Mouse (Mus musculus): ENCODE results near the gene Plekhn1. TPM values are rescaled to one million over a fixed set of nuclear protein-coding genes. Genes with fewer than 3 reads are reported as not detected.

Plekhn1 gene
- polyA plus RNA-seq, 1 experiment from 2014 or later = 29.0 TPM

DNA sequence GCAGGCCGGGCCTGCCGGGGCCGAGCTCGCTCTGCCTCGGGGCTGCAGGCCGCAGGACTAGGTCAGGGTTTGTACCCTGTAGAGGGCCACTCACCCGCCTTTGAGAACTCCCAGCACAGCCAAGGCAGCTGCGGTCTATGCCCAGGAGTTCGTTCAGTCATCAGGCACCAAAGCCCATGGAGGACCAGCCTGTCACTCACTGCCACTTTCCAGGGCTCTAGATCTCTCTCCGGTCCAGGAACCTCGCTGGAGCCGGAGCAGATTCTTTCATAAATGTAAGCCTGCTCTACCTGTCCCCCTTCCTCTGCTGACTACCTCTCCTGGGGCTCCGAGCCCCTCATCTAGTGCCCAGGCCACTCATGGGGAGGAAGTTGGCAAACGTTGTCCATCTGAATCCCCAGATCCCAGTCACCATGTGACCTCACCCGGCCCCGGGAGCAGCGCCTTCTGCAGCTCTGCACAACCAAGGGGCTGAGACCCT is 596 bp downstream of the Plekhn1 start:
- H3K36me3 ChIP-seq = peaks cover 53% of the 10 kb centered on the region
- H3K4me2 ChIP-seq (replicated peaks) = peak overlapping the region; percentile 92
- H3K27me3 ChIP-seq (replicated peaks) = no peaks in the 10 kb centered on the region
- 3% methylated on average over 17 of the region's 17 CpGs for WGBS
- no peaks in the 10 kb centered on the region for H3K9me3 ChIP-seq
- H3K9ac ChIP-seq = peak overlapping the region; percentile 78
- no peak overlapping the region; the same call in 1 of the 2 replicates for H3K27ac ChIP-seq
- ATAC-seq (ENCODE audit: low FRiP score, low read depth) = 0 out of 2 replicates have a peak, but pooled peaks have one; percentile 19
- peak overlapping the region; percentile 76 for H3K4me3 ChIP-seq
- peaks cover 15% of the 10 kb centered on the region for H3K4me1 ChIP-seq

DNA sequence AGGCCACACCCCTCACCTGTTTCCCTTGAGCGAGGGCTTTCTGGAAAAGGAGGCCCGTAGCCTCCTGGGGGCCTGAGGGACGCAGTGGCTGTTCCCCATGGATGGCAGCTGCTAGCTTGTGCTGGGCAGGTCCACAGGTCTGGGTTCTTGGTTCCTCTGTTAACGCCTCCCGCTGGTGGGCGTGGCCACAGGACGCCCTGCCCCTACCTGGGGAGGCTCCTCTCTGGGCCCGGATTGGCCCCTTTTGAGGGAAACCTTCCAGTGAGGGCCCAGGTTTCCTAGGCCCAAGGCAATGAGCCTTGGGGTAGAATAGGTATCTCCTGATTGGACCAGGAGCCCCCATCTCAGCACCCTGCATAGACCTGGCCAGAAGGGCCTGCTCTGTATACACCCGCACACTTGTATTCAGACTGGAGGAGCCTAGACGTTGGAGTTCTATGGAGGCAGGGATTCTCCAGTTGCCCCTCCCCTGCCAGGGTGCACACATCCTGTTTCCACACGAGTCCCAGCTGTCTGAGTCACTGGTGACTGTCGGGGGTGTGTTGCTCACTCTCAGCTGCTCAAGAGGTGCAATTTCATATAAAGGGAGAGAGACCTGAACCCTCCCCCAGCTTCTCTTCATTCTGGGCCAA is 6.1 kb downstream of the Plekhn1 start:
- no peak overlapping the region for H3K4me3 ChIP-seq
- H3K36me3 ChIP-seq = peaks cover 46% of the 10 kb centered on the region
- H3K27ac ChIP-seq = no peak overlapping the region
- ATAC-seq (ENCODE audit: low FRiP score, low read depth) = no peak
- no peaks in the 10 kb centered on the region for H3K9me3 ChIP-seq
- no peak overlapping the region for H3K4me2 ChIP-seq (replicated peaks)
- no peak overlapping the region for H3K9ac ChIP-seq
- WGBS = 26% methylated on average over 12 of the region's 12 CpGs
- no peaks in the 10 kb centered on the region for H3K27me3 ChIP-seq (replicated peaks)
- H3K4me1 ChIP-seq = peaks cover 4% of the 10 kb centered on the region

- peaks cover 49% of the 10 kb centered on the region for H3K36me3 ChIP-seq
- H3K9ac ChIP-seq = no peak overlapping the region
- H3K27ac ChIP-seq = no peak overlapping the region
- no peaks in the 10 kb centered on the region for H3K27me3 ChIP-seq (replicated peaks)
- no peak for ATAC-seq (ENCODE audit: low FRiP score, low read depth)
- WGBS = 40% methylated on average over 18 of the region's 18 CpGs
- H3K9me3 ChIP-seq = no peaks in the 10 kb centered on the region
- H3K4me2 ChIP-seq (replicated peaks) = no peak overlapping the region
- H3K4me3 ChIP-seq = no peak overlapping the region
- H3K4me1 ChIP-seq = no peaks in the 10 kb centered on the region
These were observed 6.8 kb downstream of the Plekhn1 start for GRCm38 (mm10) chr4:156227752-156228392.

GRCm38 (mm10) chr4:156224276-156224675 is 10.4 kb downstream of the Plekhn1 start:
- Histone ChIP-seq H3K9ac (no peak overlapping the region), H3K9me3 (no peaks in the 10 kb centered on the region), H3K36me3 (peaks cover 23% of the 10 kb centered on the region), H3K27me3 (replicated peaks) (no peaks in the 10 kb centered on the region), H3K4me3 (no peak overlapping the region), H3K4me1 (no peaks in the 10 kb centered on the region), H3K27ac (no peak overlapping the region), H3K4me2 (replicated peaks) (no peak overlapping the region)
- WGBS = 93% methylated on average over 2 of the region's 2 CpGs
- ATAC-seq (ENCODE audit: low FRiP score, low read depth) = no peak

DNA sequence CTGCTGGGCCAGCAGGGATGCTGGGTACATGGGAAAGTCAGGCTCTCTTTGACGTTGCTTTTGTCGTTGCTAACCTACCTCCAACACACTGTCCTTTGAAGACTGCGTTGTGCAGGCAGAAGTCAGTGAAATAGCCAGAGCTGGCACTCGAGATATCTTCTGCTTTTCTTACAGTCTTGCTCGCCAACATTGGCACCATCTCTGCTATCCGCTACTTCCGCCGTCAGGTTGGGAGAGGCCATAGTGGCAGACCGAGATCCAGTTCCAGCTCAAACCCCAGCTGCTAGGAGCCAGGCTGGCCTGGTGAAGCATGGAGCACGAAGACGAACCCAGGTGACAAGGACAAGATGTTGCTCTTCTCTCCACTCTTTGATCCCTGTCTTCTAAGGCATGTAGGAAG is 14.7 kb downstream of the Plekhn1 start:
- no peaks in the 10 kb centered on the region for H3K9me3 ChIP-seq
- H3K27me3 ChIP-seq (replicated peaks) = no peaks in the 10 kb centered on the region
- no peak overlapping the region for H3K4me3 ChIP-seq
- H3K4me2 ChIP-seq (replicated peaks) = no peak overlapping the region
- peaks cover 13% of the 10 kb centered on the region for H3K36me3 ChIP-seq
- no peak overlapping the region for H3K27ac ChIP-seq
- no peak for ATAC-seq (ENCODE audit: low FRiP score, low read depth)
- H3K4me1 ChIP-seq = no peaks in the 10 kb centered on the region
- H3K9ac ChIP-seq = no peak overlapping the region
- 94% methylated on average over 11 of the region's 11 CpGs for WGBS

DNA sequence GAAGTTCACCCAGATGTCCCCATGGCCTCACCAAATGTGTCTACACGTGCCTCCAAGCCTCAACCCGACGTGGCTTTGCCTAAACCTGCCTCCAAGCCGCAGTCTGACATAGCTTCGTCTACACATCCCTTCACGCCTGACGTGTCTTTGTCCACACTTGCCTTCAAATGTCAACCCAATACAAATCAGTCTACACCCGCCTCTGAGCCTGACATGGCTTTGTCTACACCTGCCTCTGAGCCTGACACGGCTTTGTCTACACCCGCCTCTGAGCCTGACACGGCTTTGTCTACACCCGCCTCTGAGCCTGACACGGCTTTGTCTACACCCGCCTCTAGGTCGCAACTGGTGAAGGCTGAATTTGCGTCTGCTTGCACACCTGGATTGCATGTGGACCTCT is 16.8 kb downstream of the Plekhn1 start:
- WGBS = 81% methylated on average over 16 of the region's 16 CpGs

GRCm38 (mm10) chr4:156217022-156217669 is 17.5 kb downstream of the Plekhn1 start:
- 83% methylated on average over 16 of the region's 16 CpGs for WGBS
- no peaks in the 10 kb centered on the region for H3K4me1 ChIP-seq
- H3K27me3 ChIP-seq (replicated peaks) = no peaks in the 10 kb centered on the region
- ATAC-seq (ENCODE audit: low FRiP score, low read depth) = no peak
- H3K4me3 ChIP-seq = no peak overlapping the region
- no peak overlapping the region for H3K9ac ChIP-seq
- no peaks in the 10 kb centered on the region for H3K9me3 ChIP-seq
- H3K27ac ChIP-seq = no peak overlapping the region
- no peak overlapping the region for H3K4me2 ChIP-seq (replicated peaks)
- peaks cover 15% of the 10 kb centered on the region for H3K36me3 ChIP-seq

More for the DNA sequence above, 16.8 kb downstream of the Plekhn1 start:
- H3K9ac ChIP-seq = no peak overlapping the region
- no peaks in the 10 kb centered on the region for H3K27me3 ChIP-seq (replicated peaks)
- ATAC-seq (ENCODE audit: low FRiP score, low read depth) = no peak
- H3K36me3 ChIP-seq = peaks cover 15% of the 10 kb centered on the region
- H3K4me2 ChIP-seq (replicated peaks) = no peak overlapping the region
- H3K4me1 ChIP-seq = no peaks in the 10 kb centered on the region
- no peaks in the 10 kb centered on the region for H3K9me3 ChIP-seq
- no peak overlapping the region for H3K4me3 ChIP-seq
- H3K27ac ChIP-seq = no peak overlapping the region

DNA sequence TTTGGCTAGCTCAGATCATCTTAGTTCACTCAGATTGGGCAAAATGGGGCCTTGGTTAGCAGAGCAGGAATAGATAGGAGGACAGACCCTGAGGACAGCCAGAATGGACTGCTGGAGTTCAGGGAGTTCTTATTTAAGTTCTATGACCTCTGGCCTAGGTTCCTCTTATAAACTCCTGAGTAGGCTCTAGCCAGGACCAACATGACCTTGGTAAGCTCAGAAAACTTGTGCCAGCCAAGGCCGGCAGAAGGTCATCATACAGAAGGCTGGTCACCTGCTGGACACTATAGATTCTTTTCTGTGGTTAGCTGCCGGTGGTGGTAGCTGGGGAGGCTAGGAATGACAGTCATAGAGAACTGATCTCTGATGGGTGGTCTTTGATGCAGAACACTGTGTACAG is 18.5 kb downstream of the Plekhn1 start:
- Histone ChIP-seq H3K9ac (no peak overlapping the region), H3K27ac (no peak overlapping the region), H3K4me3 (no peak overlapping the region), H3K4me1 (no peaks in the 10 kb centered on the region), H3K36me3 (peaks cover 9% of the 10 kb centered on the region; the same call in 1 of the 2 replicates), H3K27me3 (replicated peaks) (no peaks in the 10 kb centered on the region), H3K4me2 (replicated peaks) (no peak overlapping the region), H3K9me3 (no peaks in the 10 kb centered on the region)
- 91% methylated on average over 2 of the region's 2 CpGs for WGBS
- ATAC-seq (ENCODE audit: low FRiP score, low read depth) = no peak

GRCm38 (mm10) chr4:156215649-156216048 is 19.0 kb downstream of the Plekhn1 start, which contains the start of gene Perm1:
TSS of gene Perm1 (plus strand) at chr4:156215868.
- 81% methylated on average over 4 of the region's 4 CpGs for WGBS
- Histone ChIP-seq H3K4me3 (no peak within 1 kb of the TSS), H3K4me2 (replicated peaks) (no peak within 1 kb of the TSS), H3K36me3 (peaks cover 9% of the 10 kb centered on the region; the same call in 1 of the 2 replicates), H3K27me3 (replicated peaks) (no peaks in the 10 kb centered on the region), H3K27ac (no peak within 1 kb of the TSS), H3K4me1 (no peaks in the 10 kb centered on the region), H3K9ac (no peak within 1 kb of the TSS), H3K9me3 (no peaks in the 10 kb centered on the region)
- no peak for ATAC-seq (ENCODE audit: low FRiP score, low read depth)

GRCm38 (mm10) chr4:156213134-156213533 is 21.5 kb downstream of the Plekhn1 start:
- Histone ChIP-seq H3K4me1 (no peaks in the 10 kb centered on the region), H3K9me3 (no peaks in the 10 kb centered on the region), H3K4me3 (no peak overlapping the region), H3K27me3 (replicated peaks) (no peaks in the 10 kb centered on the region), H3K36me3 (peaks cover 6% of the 10 kb centered on the region; the same call in 1 of the 2 replicates), H3K4me2 (replicated peaks) (no peak overlapping the region), H3K9ac (no peak overlapping the region), H3K27ac (no peak overlapping the region)
- WGBS = 94% methylated on average over 13 of the region's 13 CpGs
- ATAC-seq (ENCODE audit: low FRiP score, low read depth) = no peak

GRCm38 (mm10) chr4:156209963-156210635 is 24.6 kb downstream of the Plekhn1 start:
- Histone ChIP-seq H3K4me1 (peaks cover 8% of the 10 kb centered on the region), H3K4me2 (replicated peaks) (no peak overlapping the region), H3K4me3 (no peak overlapping the region), H3K9me3 (no peaks in the 10 kb centered on the region), H3K27ac (no peak overlapping the region), H3K9ac (no peak overlapping the region), H3K36me3 (peaks cover 8% of the 10 kb centered on the region; the same call in 1 of the 2 replicates), H3K27me3 (replicated peaks) (no peaks in the 10 kb centered on the region)
- ATAC-seq (ENCODE audit: low FRiP score, low read depth) = no peak
- 78% methylated on average over 13 of the region's 13 CpGs for WGBS

GRCm38 (mm10) chr4:156208872-156209271 is 25.8 kb downstream of the Plekhn1 start:
- WGBS = 89% methylated on average over 4 of the region's 4 CpGs
- Histone ChIP-seq H3K9ac (no peak overlapping the region), H3K36me3 (peaks cover 5% of the 10 kb centered on the region; the same call in 1 of the 2 replicates), H3K27me3 (replicated peaks) (no peaks in the 10 kb centered on the region), H3K27ac (no peak overlapping the region), H3K4me2 (replicated peaks) (no peak overlapping the region), H3K4me3 (no peak overlapping the region), H3K9me3 (no peaks in the 10 kb centered on the region), H3K4me1 (peaks cover 18% of the 10 kb centered on the region)
- ATAC-seq (ENCODE audit: low FRiP score, low read depth) = no peak
